Mouse (Mus musculus) heart, postnatal 0 days (tissue): ENCODE results near the gene Npat. TPM values are rescaled to one million over a fixed set of nuclear protein-coding genes. Genes with fewer than 3 reads are reported as not detected.

Experiments used
- ATAC-seq: fragments of 200-750 bp; cut with Nextera tagmentation; 2 replicates; pipeline ENCODE4 v1.8.0; 2017; ENCODE audit warnings: low read depth, moderate number of reproducible peaks, moderate library complexity; ENCODE audit not compliant: insufficient read depth
- DNase-seq: peaks from one replicate; pipeline ENCODE4 v3.0.0-alpha.2; 2016; ENCODE audit warnings: low spot score
- H3K27ac ChIP-seq: fragments of 300-500 bp; sonication (generic); 2 replicates; pipeline ENCODE4 v1.5.1; 2014; ENCODE audit warnings: low read depth, mild to moderate bottlenecking
- H3K27me3 ChIP-seq: fragments of 300-500 bp; sonication (generic); 2 replicates; pipeline ENCODE4 v1.6.1; 2014; ENCODE audit warnings: low read length, mixed read lengths; ENCODE audit not compliant: control insufficient read depth, insufficient read depth
- H3K36me3 ChIP-seq: fragments of 300-500 bp; sonication (generic); replicated peaks from 2 replicates; pipeline ENCODE4 v1.6.1; 2014; ENCODE audit warnings: low read length, mixed read lengths; ENCODE audit not compliant: control insufficient read depth, insufficient read depth
- H3K4me1 ChIP-seq: fragments of 300-500 bp; sonication (generic); 2 replicates; pipeline ENCODE4 v1.6.1; 2014; ENCODE audit warnings: antibody characterized with exemption; ENCODE audit not compliant: control insufficient read depth, insufficient read depth
- H3K4me2 ChIP-seq: fragments of 300-500 bp; sonication (generic); 2 replicates; pipeline ENCODE4 v1.6.1; 2014; ENCODE audit warnings: low read depth, mild to moderate bottlenecking, low read length, moderate library complexity
- H3K4me3 ChIP-seq: fragments of 300-500 bp; sonication (generic); 2 replicates; pipeline ENCODE4 v1.5.1; 2014; ENCODE audit warnings: low read depth, low read length
- H3K9ac ChIP-seq: fragments of 300-500 bp; sonication (generic); replicated peaks from 2 replicates; pipeline ENCODE4 v1.6.1; 2014; ENCODE audit warnings: low read depth, low read length, mixed read lengths
- H3K9me3 ChIP-seq: fragments of 300-500 bp; sonication (generic); replicated peaks from 2 replicates; pipeline ENCODE4 v1.6.1; 2016; ENCODE audit warnings: low read length; ENCODE audit not compliant: control insufficient read depth
- CTCF ChIP-seq: IDR thresholded peaks from 2 replicates; pipeline ENCODE4 v1.5.1; 2016; ENCODE audit warnings: antibody characterized with exemption, control low read depth, low read depth
- EP300 ChIP-seq: IDR thresholded peaks from 2 replicates; pipeline ENCODE4 v1.6.1; 2016; ENCODE audit warnings: antibody characterized with exemption, low read depth
- WGBS: fragments of 180-500 bp; shearing (Covaris S2); extraction: QIAGEN DNeasy Blood & Tissue Kit; methylation state at CpG from one replicate; pipeline ENCODE4 v1.1.7; 2014; 5-methylcytosine and 5-hydroxymethylcytosine counted together
- polyA plus RNA-seq: library from polyadenylated mRNA; unstranded; fragments of >200 nt; fragmentation: Nextera tagmentation; extraction: Ambion mirVana; gene quantifications from 2 replicates; pipeline ENCODE4 v1.2.1, GENCODE M21; 2015
- total RNA-seq: library from RNA; depleted of rRNA; stranded (reverse); fragments of >200 nt; gene quantifications from 2 replicates; pipeline ENCODE4 v1.2.3, GENCODE M21; 2014; ENCODE audit warnings: low replicate concordance

The Npat gene
- total and polyA plus RNA-seq, 2 experiments from 2014 or later, result 5.6 to 5.7 TPM

- no peaks in the 10 kb centered on the region for H3K27me3 ChIP-seq
- peak; percentile 11 for DNase-seq
- TF ChIP-seq EP300, result no peak
- TF ChIP-seq CTCF, result no peak
- peak; percentile 13; the same call in 1 of the 2 replicates for ATAC-seq
- peak overlapping the region; percentile 96 for H3K4me2 ChIP-seq
- H3K36me3 ChIP-seq, result no peaks in the 10 kb centered on the region
- peaks cover 17% of the 10 kb centered on the region for H3K4me1 ChIP-seq
- peak overlapping the region; percentile 82 for H3K9ac ChIP-seq
- no peaks in the 10 kb centered on the region for H3K9me3 ChIP-seq
- WGBS, result under 1% methylated on average over 31 of the region's 34 CpGs
- peak overlapping the region; percentile 98 for H3K4me3 ChIP-seq
- H3K27ac ChIP-seq, result peak overlapping the region; percentile 91
Observed at GRCm38 (mm10) chr9:53537336-53537965, 604 bp downstream of the Npat start.

- Histone ChIP-seq H3K4me2 (no peak overlapping the region), H3K9ac (no peak overlapping the region), H3K4me3 (no peak overlapping the region), H3K36me3 (peaks cover 52% of the 10 kb centered on the region), H3K4me1 (no peaks in the 10 kb centered on the region), H3K9me3 (no peaks in the 10 kb centered on the region), H3K27ac (no peak overlapping the region), H3K27me3 (no peaks in the 10 kb centered on the region)
- DNase-seq (no peak), ATAC-seq (no peak)
- TF ChIP-seq CTCF (0 out of 2 replicates have a peak, but pooled peaks have one; percentile 1), EP300 (no peak)
- 77% methylated on average over 6 of the region's 6 CpGs for WGBS
Observed at GRCm38 (mm10) chr9:53570662-53571061, 33.8 kb downstream of the Npat start.

- DNase-seq, result no peak
- no peak overlapping the region for H3K27ac ChIP-seq
- 61% methylated on average over 7 of the region's 7 CpGs for WGBS
- TF ChIP-seq EP300 (no peak), CTCF (no peak)
- no peaks in the 10 kb centered on the region for H3K4me1 ChIP-seq
- no peak overlapping the region for H3K4me2 ChIP-seq
- no peak overlapping the region for H3K9ac ChIP-seq
- H3K27me3 ChIP-seq, result no peaks in the 10 kb centered on the region
- peaks cover 47% of the 10 kb centered on the region for H3K36me3 ChIP-seq
- no peaks in the 10 kb centered on the region for H3K9me3 ChIP-seq
- no peak for ATAC-seq
- no peak overlapping the region for H3K4me3 ChIP-seq
Observed at GRCm38 (mm10) chr9:53572516-53573307, 35.9 kb downstream of the Npat start.

DNA sequence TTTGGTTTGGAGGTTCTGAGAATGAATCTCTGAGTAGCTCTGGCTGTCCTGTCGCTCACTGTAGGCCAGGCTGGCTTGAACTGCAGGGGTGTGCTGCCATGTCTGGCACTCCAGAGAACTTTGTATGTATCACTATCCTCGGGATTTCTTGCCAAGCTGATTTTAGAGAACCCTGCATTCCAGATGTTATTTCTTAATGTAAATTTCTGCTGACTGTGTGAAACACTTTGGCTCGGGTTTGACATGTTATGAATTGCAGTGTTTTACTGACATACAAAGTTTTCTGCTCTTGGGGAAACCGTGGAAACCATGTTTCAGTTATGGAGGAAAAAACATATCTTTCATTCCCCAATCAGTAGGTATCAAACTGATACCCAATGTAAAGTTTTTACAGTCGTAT lies 38.9 kb downstream of the Npat start:
- H3K27me3 ChIP-seq, result no peaks in the 10 kb centered on the region
- H3K9me3 ChIP-seq, result no peaks in the 10 kb centered on the region
- no peak for ATAC-seq
- WGBS, result 75% methylated on average over 5 of the region's 5 CpGs
- TF ChIP-seq EP300, result no peak
- TF ChIP-seq CTCF, result no peak
- no peak overlapping the region for H3K27ac ChIP-seq
- H3K36me3 ChIP-seq, result peaks cover 45% of the 10 kb centered on the region
- no peak overlapping the region for H3K4me3 ChIP-seq
- no peak overlapping the region for H3K4me2 ChIP-seq
- H3K9ac ChIP-seq, result no peak overlapping the region
- no peaks in the 10 kb centered on the region for H3K4me1 ChIP-seq
- no peak for DNase-seq

GRCm38 (mm10) chr9:53581870-53582269 lies 45.0 kb downstream of the Npat start:
- no peak for ATAC-seq
- TF ChIP-seq CTCF (no peak), EP300 (no peak)
- Histone ChIP-seq H3K27ac (no peak overlapping the region), H3K27me3 (no peaks in the 10 kb centered on the region), H3K9me3 (no peaks in the 10 kb centered on the region), H3K9ac (no peak overlapping the region), H3K4me3 (no peak overlapping the region), H3K4me2 (no peak overlapping the region), H3K4me1 (no peaks in the 10 kb centered on the region), H3K36me3 (peaks cover 81% of the 10 kb centered on the region)
- 80% methylated on average over 4 of the region's 4 CpGs for WGBS
- no peak for DNase-seq
